Mouse (Mus musculus): ENCODE measurements around the gene Samd11. TPM values are rescaled to one million over a fixed set of nuclear protein-coding genes. Genes with fewer than 3 reads are reported as not detected.
A peak's percentile ranks its signal among the peaks of the same experiment; 100 is the strongest.

The Samd11 gene
- polyA plus RNA-seq, 1 experiment from 2014 or later: 0.35 TPM

DNA sequence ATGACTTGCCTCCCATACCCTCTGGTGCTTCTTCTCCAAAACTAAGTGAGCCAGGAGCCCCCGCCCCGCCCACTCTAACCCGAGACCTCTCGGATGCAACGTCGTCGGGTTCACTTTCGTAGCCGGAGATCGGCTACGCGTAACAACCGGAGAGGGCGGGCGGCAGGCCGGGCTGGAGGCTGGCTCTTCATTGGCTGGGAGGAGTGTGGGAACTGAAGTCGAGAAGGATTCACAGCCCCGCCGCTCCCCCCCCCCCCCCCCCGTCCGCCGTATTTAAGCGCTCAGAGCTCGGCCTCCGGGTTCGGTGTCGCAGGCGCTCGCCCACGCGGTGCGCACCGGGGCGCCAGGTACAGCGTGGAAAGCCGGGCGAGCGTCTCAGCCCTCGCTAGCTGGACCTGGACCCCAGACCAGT lies 52.5 kb downstream of the Samd11 start, which contains the start of gene AW011738:
AW011738 (plus strand) TSS at position 304 of the 412 bp plus-strand sequence.
- peak; percentile 88 for ATAC-seq (ENCODE audit: low read depth)
- 0% methylated on average over 22 of the region's 39 CpGs for WGBS
- no peak within 1 kb of the TSS; the same call in 1 of the 2 replicates for H3K27ac ChIP-seq (replicated peaks; ENCODE audit: low read depth, low read length)

DNA sequence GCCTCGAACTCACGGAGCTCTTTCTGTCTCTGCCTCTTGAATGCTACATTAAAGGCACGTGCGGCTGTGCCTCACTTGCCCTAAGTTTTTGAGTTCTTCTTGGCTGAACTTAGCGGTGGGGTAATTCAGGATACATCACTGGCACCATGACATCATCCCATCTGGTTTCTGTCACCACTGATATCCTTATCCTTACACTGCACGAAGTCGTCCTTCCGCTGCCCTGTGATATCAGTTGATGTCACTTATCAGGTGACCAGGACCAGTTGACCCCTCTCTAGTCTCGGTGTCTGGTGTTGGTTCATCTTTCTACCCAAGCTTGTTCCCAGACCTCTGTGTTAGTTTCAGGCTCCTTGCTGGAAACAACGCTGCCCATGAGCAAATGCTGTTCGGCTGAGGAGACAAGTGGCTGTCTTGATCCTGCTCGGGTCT lies 53.0 kb downstream of the Samd11 start:
- Histone ChIP-seq H3K4me3 (ENCODE audit: low read depth, low read length) (peak overlapping the region; percentile 62), H3K9ac (ENCODE audit: low read depth, low read length) (no peak overlapping the region), H3K9me3 (ENCODE audit: control insufficient read depth, low read length) (no peaks in the 10 kb centered on the region), H3K4me2 (ENCODE audit: low read depth, low read length) (peak overlapping the region; percentile 98), H3K36me3 (ENCODE audit: control insufficient read depth, insufficient read depth, low read length) (no peaks in the 10 kb centered on the region), H3K27ac (replicated peaks; ENCODE audit: low read depth, low read length) (no peak overlapping the region), H3K27me3 (replicated peaks; ENCODE audit: control insufficient read depth, insufficient read depth, low read length) (peaks cover 16% of the 10 kb centered on the region), H3K4me1 (ENCODE audit: control insufficient read depth, insufficient read depth, low read length) (0 out of 2 replicates have a peak, but pooled peaks cover 6% of the 10 kb centered on the region)
- 46% methylated on average over 12 of the region's 12 CpGs for WGBS
- no peak for ATAC-seq (ENCODE audit: low read depth)
- DNase-seq (ENCODE audit: low spot score): no peak

More for the DNA sequence above, 52.5 kb downstream of the Samd11 start, which contains the start of gene AW011738:
- H3K9ac ChIP-seq (ENCODE audit: low read depth, low read length): peak within 1 kb of the TSS; percentile 65
- 0 out of 2 replicates have a peak, but pooled peaks cover 6% of the 10 kb centered on the region for H3K4me1 ChIP-seq (ENCODE audit: control insufficient read depth, insufficient read depth, low read length)
- no peaks in the 10 kb centered on the region for H3K36me3 ChIP-seq (ENCODE audit: control insufficient read depth, insufficient read depth, low read length)
- no peaks in the 10 kb centered on the region for H3K9me3 ChIP-seq (ENCODE audit: control insufficient read depth, low read length)
- DNase-seq (ENCODE audit: low spot score): peak; percentile 88
- H3K27me3 ChIP-seq (replicated peaks; ENCODE audit: control insufficient read depth, insufficient read depth, low read length): peaks cover 16% of the 10 kb centered on the region
- H3K4me2 ChIP-seq (ENCODE audit: low read depth, low read length): peak within 1 kb of the TSS; percentile 98
- peak within 1 kb of the TSS; percentile 62 for H3K4me3 ChIP-seq (ENCODE audit: low read depth, low read length)

DNA sequence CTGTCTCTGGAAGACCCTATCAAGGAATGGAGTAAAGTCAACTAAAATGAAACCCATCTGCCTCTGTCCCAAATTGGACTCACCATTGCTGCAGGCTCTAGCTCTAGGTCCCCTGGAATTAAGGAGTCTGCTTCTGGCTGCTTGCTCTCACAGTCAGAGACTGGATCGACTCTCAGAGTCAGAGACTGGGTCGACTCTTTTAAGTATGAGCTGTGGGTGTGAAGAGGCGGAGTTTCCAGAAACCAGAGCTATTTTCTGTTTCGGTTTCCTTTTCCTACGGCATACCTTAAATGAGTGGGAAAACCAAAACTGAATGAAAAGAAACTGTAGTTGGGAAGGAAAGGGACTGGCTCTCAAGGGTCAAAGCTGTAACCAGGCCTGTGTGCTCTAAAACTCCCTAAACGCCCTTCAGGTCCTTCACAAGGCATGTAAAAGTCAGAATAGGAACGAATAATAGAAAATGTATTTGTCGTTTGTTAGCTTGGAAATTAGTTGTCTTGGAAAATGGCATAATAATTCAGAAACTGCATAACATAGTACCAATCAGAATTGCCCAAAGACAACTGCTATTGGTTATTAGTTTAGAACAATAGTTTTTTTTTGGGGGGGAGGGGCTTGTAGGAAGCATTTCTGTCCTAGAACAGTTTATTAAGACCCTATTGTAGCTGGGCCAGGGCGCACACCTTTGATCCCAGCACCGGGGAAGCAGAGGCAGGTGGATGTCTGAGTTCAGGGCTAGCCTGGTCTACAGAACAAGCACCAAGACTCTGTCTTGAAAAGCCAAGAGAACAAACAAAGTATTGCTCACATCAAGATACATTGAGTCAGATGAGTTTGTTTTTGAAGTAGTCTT lies 54.6 kb downstream of the Samd11 start, which contains the start of gene Isg15:
Isg15 (minus strand) TSS at position 196 of the 853 bp plus-strand sequence.
- ATAC-seq (ENCODE audit: low read depth): no peak
- H3K4me3 ChIP-seq (ENCODE audit: low read depth, low read length): no peak within 1 kb of the TSS
- peaks cover 16% of the 10 kb centered on the region for H3K27me3 ChIP-seq (replicated peaks; ENCODE audit: control insufficient read depth, insufficient read depth, low read length)
- 0 out of 2 replicates have a peak within 1 kb of the TSS, but pooled peaks have one; percentile 10 for H3K4me2 ChIP-seq (ENCODE audit: low read depth, low read length)
- 54% methylated on average over 10 of the region's 10 CpGs for WGBS
- peak; percentile 34 for DNase-seq (ENCODE audit: low spot score)
- H3K9ac ChIP-seq (ENCODE audit: low read depth, low read length): no peak within 1 kb of the TSS
- H3K9me3 ChIP-seq (ENCODE audit: control insufficient read depth, low read length): no peaks in the 10 kb centered on the region
- peaks cover 10% of the 10 kb centered on the region; the same call in 1 of the 2 replicates for H3K4me1 ChIP-seq (ENCODE audit: control insufficient read depth, insufficient read depth, low read length)
- no peaks in the 10 kb centered on the region for H3K36me3 ChIP-seq (ENCODE audit: control insufficient read depth, insufficient read depth, low read length)
- H3K27ac ChIP-seq (replicated peaks; ENCODE audit: low read depth, low read length): no peak within 1 kb of the TSS

DNA sequence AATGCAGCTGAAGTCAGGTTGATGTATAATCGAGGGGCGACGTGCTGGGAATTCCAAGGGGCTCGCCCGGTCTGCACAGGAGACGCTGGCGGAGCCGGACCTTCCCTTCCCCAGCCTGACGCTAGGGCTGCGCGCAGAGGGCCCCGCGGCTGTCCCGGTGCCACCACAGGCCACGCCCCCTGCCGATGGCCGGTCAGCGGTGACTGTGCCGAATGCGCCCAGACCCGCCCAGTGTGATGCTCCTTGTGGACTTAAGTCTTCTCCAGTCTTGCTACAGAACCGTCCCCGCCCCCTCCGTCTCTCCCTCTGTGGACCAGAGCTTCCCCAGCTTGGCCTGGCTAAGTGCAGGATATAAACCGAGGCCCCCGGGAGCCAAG lies 57.6 kb downstream of the Samd11 start:
- peak; percentile 92 for DNase-seq (ENCODE audit: low spot score)
- peak overlapping the region; percentile 90 for H3K27ac ChIP-seq (replicated peaks; ENCODE audit: low read depth, low read length)

DNA sequence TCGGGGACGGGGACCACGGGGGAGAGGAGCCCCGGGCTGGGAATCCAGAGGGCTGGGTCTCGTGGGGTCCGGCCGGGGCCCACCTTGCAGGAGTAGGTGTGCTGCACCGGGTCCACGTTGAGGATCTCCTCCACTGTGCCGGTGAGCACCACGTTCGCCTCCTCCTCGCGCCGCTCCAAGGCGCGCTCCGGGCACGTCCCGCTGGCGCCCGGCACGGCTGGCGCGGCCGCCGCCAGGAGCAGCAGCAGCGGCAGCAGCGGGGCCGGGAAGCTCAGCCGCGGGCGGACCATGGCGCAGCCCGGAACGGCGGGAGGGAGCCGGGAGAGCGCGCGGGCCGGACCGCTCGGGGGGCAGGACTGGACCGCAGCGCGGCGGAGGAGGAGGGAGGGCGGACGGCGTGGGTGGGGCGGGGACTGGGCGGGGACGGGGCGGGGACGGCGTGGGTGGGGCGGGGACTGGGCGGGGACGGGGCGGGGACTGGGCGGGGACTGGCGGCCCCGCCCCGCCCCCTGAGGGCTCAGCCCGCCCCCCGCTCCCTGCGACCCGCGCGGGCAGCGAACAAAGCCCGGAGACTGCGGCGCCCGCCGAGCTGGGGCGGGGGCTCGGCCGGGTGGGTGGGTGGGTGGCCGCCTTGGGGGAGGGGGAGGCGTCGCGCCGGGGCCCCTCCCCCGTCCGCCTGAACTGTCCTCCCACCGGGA lies 58.2 kb downstream of the Samd11 start, which contains the start of gene Agrn:
Agrn (minus strand) TSS at position 358 of the 698 bp plus-strand sequence.
- H3K4me1 ChIP-seq (ENCODE audit: control insufficient read depth, insufficient read depth, low read length): peaks cover 23% of the 10 kb centered on the region
- DNase-seq (ENCODE audit: low spot score): no peak
- no peaks in the 10 kb centered on the region for H3K27me3 ChIP-seq (replicated peaks; ENCODE audit: control insufficient read depth, insufficient read depth, low read length)
- WGBS: 0% methylated on average over 2 of the region's 88 CpGs
- peaks cover 20% of the 10 kb centered on the region for H3K36me3 ChIP-seq (ENCODE audit: control insufficient read depth, insufficient read depth, low read length)
- peak within 1 kb of the TSS; percentile 90 for H3K27ac ChIP-seq (replicated peaks; ENCODE audit: low read depth, low read length)
- no peaks in the 10 kb centered on the region for H3K9me3 ChIP-seq (ENCODE audit: control insufficient read depth, low read length)
- peak within 1 kb of the TSS; percentile 98 for H3K4me2 ChIP-seq (ENCODE audit: low read depth, low read length)
- peak within 1 kb of the TSS; percentile 87 for H3K4me3 ChIP-seq (ENCODE audit: low read depth, low read length)
- peak within 1 kb of the TSS; percentile 85 for H3K9ac ChIP-seq (ENCODE audit: low read depth, low read length)
- peak; percentile 84 for ATAC-seq (ENCODE audit: low read depth)

More for the DNA sequence above, 57.6 kb downstream of the Samd11 start:
- Histone ChIP-seq H3K9me3 (ENCODE audit: control insufficient read depth, low read length) (no peaks in the 10 kb centered on the region), H3K4me2 (ENCODE audit: low read depth, low read length) (peak overlapping the region; percentile 98), H3K4me1 (ENCODE audit: control insufficient read depth, insufficient read depth, low read length) (peaks cover 20% of the 10 kb centered on the region), H3K27me3 (replicated peaks; ENCODE audit: control insufficient read depth, insufficient read depth, low read length) (no peaks in the 10 kb centered on the region; the same call in 1 of the 2 replicates), H3K4me3 (ENCODE audit: low read depth, low read length) (peak overlapping the region; percentile 87), H3K36me3 (ENCODE audit: control insufficient read depth, insufficient read depth, low read length) (peaks cover 16% of the 10 kb centered on the region), H3K9ac (ENCODE audit: low read depth, low read length) (peak overlapping the region; percentile 70)
- ATAC-seq (ENCODE audit: low read depth): peak; percentile 90
- WGBS: under 1% methylated on average over 7 of the region's 26 CpGs

Small RNA genes lying within 50 kb of the gene (microRNA-seq; reads per million reads assigned to microRNA genes)
- 2.5 reads per million, percentile 11 among the genes with 10 or more reads in this experiment for gene Mir7658 (ENCODE audit: borderline number of aligned reads)

Other genes with a start within 250 kb of the Samd11 start
- gene Tnfrsf4, start 241.8 kb downstream of the Samd11 start, polyA plus RNA-seq (2014; fragmentation: Nextera tagmentation; extraction: Ambion mirVana): 0.25 and 0.42 TPM in 2 replicates
- gene Tnfrsf18, start 229.5 kb downstream of the Samd11 start, polyA plus RNA-seq (2014; fragmentation: Nextera tagmentation; extraction: Ambion mirVana): 2.7 and 3.1 TPM in 2 replicates
- gene Ttll10, start 196.2 kb downstream of the Samd11 start, polyA plus RNA-seq (2014; fragmentation: Nextera tagmentation; extraction: Ambion mirVana): 1.2 and 2.8 TPM in 2 replicates
- gene 9430015G10Rik, start 145.7 kb downstream of the Samd11 start, polyA plus RNA-seq (2014; fragmentation: Nextera tagmentation; extraction: Ambion mirVana): 26.6 and 30.9 TPM in 2 replicates
- gene Rnf223, start 125.1 kb downstream of the Samd11 start, polyA plus RNA-seq (2014; fragmentation: Nextera tagmentation; extraction: Ambion mirVana): 0.31 and 0.45 TPM in 2 replicates
- gene Agrn, start 58.2 kb downstream of the Samd11 start, polyA plus RNA-seq (2014; fragmentation: Nextera tagmentation; extraction: Ambion mirVana): 68.4 and 79.1 TPM in 2 replicates
- 0.67 and 1.2 TPM in 2 replicates for gene Isg15, start 54.8 kb downstream of the Samd11 start, polyA plus RNA-seq (2014; fragmentation: Nextera tagmentation; extraction: Ambion mirVana)
- 0.74 and 0.79 TPM in 2 replicates for gene AW011738, start 52.4 kb downstream of the Samd11 start, polyA plus RNA-seq (2014; fragmentation: Nextera tagmentation; extraction: Ambion mirVana)
- gene Perm1, start 39.8 kb downstream of the Samd11 start, polyA plus RNA-seq (2014; fragmentation: Nextera tagmentation; extraction: Ambion mirVana): 1.5 and 2.2 TPM in 2 replicates
- gene Plekhn1, start 20.8 kb downstream of the Samd11 start, polyA plus RNA-seq (2014; fragmentation: Nextera tagmentation; extraction: Ambion mirVana): 23.9 and 25.8 TPM in 2 replicates
- gene Noc2l, start 19.6 kb downstream of the Samd11 start, polyA plus RNA-seq (2014; fragmentation: Nextera tagmentation; extraction: Ambion mirVana): 56.5 and 59.5 TPM in 2 replicates
- gene Vmn2r-ps159, start 75.4 kb upstream of the Samd11 start, polyA plus RNA-seq (2014; fragmentation: Nextera tagmentation; extraction: Ambion mirVana): not detected in 2 replicates

Measured in embryonic facial prominence, embryonic 14.5 days (tissue).